Mouse (Mus musculus): ENCODE results near the gene Tbc1d19.

DNA sequence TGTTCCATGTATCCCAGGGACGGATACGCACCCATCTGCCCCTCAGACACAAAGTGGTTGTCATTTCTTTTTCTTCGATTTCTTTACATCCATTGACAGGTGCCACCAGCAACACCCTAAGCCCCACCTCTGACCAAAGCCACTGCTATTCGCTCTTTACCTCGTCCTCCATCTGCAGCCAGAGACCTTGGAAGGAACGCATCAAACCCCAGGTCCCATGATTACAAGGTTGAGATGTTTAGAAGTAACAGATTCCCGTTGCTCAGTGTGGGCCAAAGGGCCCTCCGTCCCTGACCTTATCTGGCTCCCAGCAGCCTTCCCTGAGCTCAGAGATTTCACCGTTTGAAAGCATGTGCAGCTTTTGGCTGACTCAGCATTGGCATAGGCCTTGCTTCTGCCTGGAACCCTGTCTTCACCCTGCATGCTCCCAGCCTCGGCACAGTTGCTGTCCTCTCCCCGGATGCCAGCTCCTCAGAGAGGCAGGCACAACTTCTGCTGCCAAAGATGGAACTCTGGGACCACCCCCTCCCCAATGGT lies 134.0 kb downstream of the Tbc1d19 start:
- TF ChIP-seq POLR2A (IDR thresholded peaks at IDR 0.05; ENCODE audit: borderline replicate concordance, extremely low read depth, low read depth, low read length) (no peak), CTCF (IDR thresholded peaks at IDR 0.05; ENCODE audit: insufficient read depth, low read length) (no peak)

Measured in lung, adult 2 months (tissue).